ENCODE assay signal across 15 mouse cellular contexts in the genomic region with DNA sequence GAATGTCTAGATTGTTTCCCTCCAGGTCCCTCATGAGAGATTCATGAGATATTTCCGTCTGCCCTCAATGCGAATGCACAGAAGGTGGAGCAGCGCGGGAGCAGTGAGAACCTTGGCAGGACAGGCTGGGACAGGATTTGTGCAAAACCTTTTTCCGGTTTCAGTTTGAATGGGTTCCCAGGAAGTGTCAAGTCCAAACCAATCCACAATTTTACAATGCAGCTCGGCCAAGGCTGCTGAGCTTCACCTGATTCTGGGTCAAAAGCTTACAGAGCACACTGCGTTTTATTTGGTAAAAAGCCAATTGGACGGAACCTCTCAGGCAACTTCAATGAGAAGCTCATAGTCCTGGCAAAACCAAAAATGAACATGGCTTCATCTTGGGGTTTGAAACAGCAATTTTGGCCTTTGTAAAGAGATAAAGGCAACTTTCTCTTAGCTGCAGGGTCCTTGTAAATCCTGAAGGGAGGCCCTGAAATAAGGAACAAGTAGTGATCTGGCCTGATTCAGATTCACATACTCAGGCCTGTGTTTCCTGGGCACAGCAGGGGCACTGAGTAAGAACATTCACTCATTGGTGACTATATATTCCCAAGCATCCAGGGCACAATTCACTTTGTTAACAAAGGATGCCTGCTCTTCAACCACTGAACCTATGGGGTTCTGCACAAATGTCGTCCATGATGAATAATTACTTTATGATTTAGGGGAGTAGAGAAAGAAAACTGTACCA.
DNase-seq lines count a peak whose midpoint lies in the region; ATAC-seq and TF ChIP-seq lines count a peak whose summit lies in the region.
"Had no signal": no experiment of that assay in that cellular context is flagged by ENCODE, and none has a peak within 500 bp of the region (broad histone marks: within the 10 kb centered on the region; RNA-seq: fewer than 3 reads in every experiment).

No protein-coding gene starts in this region.

- no peak for TF ChIP-seq CTCF in hindbrain, postnatal 0 days (IDR thresholded peaks at IDR 0.05; ENCODE audit: low read depth)
- TF ChIP-seq CTCF in cerebellum, adult 2 months (IDR thresholded peaks at IDR 0.05; ENCODE audit: borderline replicate concordance, insufficient read depth, low read depth, low read length), result no peak

- no peaks in the 10 kb centered on the region for H3K36me3 ChIP-seq in hindbrain, postnatal 0 days (ENCODE audit: insufficient read depth, low read length)
- no peaks in the 10 kb centered on the region for H3K36me3 ChIP-seq in hindbrain, embryonic 12.5 days
- H3K36me3 ChIP-seq: embryonic facial prominence, embryonic 12.5 days; heart, embryonic 12.5 days; limb, embryonic 10.5 days had no signal

- no peaks in the 10 kb centered on the region for H3K9me3 ChIP-seq in hindbrain, postnatal 0 days (ENCODE audit: low read length)
- H3K9me3 ChIP-seq in hindbrain, embryonic 12.5 days (replicated peaks), result no peaks in the 10 kb centered on the region
- H3K9me3 ChIP-seq: embryonic facial prominence, embryonic 12.5 days; heart, embryonic 12.5 days; limb, embryonic 10.5 days had no signal

- peak; percentile 25; the same call in 1 of the 2 replicates for TF ChIP-seq POLR2A in cerebellum, adult 2 months (IDR thresholded peaks at IDR 0.05; ENCODE audit: borderline replicate concordance, insufficient read depth, low read length)

- no peaks in the 10 kb centered on the region for H3K4me1 ChIP-seq in hindbrain, postnatal 0 days (ENCODE audit: insufficient read depth, low read length)
- no peaks in the 10 kb centered on the region for H3K4me1 ChIP-seq in hindbrain, embryonic 12.5 days
- peaks cover 19% of the 10 kb centered on the region; the same call in 1 of the 2 replicates for H3K4me1 ChIP-seq in cerebellum, adult 2 months (ENCODE audit: control insufficient read depth, insufficient read depth, low read length)
- H3K4me1 ChIP-seq: embryonic facial prominence, embryonic 12.5 days; heart, embryonic 12.5 days; limb, embryonic 10.5 days had no signal

- no peak overlapping the region for H3K9ac ChIP-seq in hindbrain, postnatal 0 days (replicated peaks; ENCODE audit: low read length)
- H3K9ac ChIP-seq in hindbrain, embryonic 12.5 days, result no peak overlapping the region
- H3K9ac ChIP-seq: embryonic facial prominence, embryonic 12.5 days; heart, embryonic 12.5 days had no signal

- DNase-seq in adrenal gland, adult 2 months, result peak; percentile 13
- DNase-seq in adrenal gland, adult 18-20 months (ENCODE audit: low spot score in 2 of 2), result no peak
- peak; percentile 19 for DNase-seq in hindbrain, postnatal 0 days (ENCODE audit: low spot score)
- peak; percentile 86 to 98 for DNase-seq in cerebellum, adult 2 months
- DNase-seq in layer of hippocampus, postnatal 10 days (ENCODE audit: low spot score in 2 of 2), result peak; percentile 28 to 37
- DNase-seq in embryo, embryonic 10.5 days (ENCODE audit: low spot score), result no peak
- no peak for DNase-seq in testis, postnatal 10 days (ENCODE audit: low spot score)
- DNase-seq: adrenal gland, postnatal 25 days; thymus, postnatal 25 days had no signal

- no peak for ATAC-seq in hindbrain, postnatal 0 days
- ATAC-seq in hindbrain, embryonic 12.5 days (ENCODE audit: low FRiP score), result no peak
- ATAC-seq: intestine, embryonic 16.5 days; lung, postnatal 0 days had no signal

- no peak overlapping the region for H3K4me3 ChIP-seq in hindbrain, postnatal 0 days (ENCODE audit: low read length)
- H3K4me3 ChIP-seq in hindbrain, embryonic 12.5 days, result no peak overlapping the region
- no peak overlapping the region for H3K4me3 ChIP-seq in cerebellum, adult 2 months (replicated peaks; ENCODE audit: insufficient read depth, low read depth, low read length)
- H3K4me3 ChIP-seq: embryonic facial prominence, embryonic 12.5 days; heart, embryonic 12.5 days; limb, embryonic 10.5 days had no signal

- H3K4me2 ChIP-seq in hindbrain, postnatal 0 days (ENCODE audit: low read depth, low read length), result no peak overlapping the region
- H3K4me2 ChIP-seq in hindbrain, embryonic 12.5 days (replicated peaks), result no peak overlapping the region
- H3K4me2 ChIP-seq: embryonic facial prominence, embryonic 12.5 days; heart, embryonic 12.5 days had no signal

- H3K27ac ChIP-seq in hindbrain, postnatal 0 days, result no peak overlapping the region
- no peak overlapping the region for H3K27ac ChIP-seq in hindbrain, embryonic 12.5 days
- peak overlapping the region; percentile 91 for H3K27ac ChIP-seq in cerebellum, adult 2 months (ENCODE audit: insufficient read depth, low read length)
- H3K27ac ChIP-seq: embryonic facial prominence, embryonic 12.5 days; limb, embryonic 10.5 days had no signal

- H3K27me3 ChIP-seq in hindbrain, postnatal 0 days (ENCODE audit: insufficient read depth, low read length), result no peaks in the 10 kb centered on the region
- no peaks in the 10 kb centered on the region for H3K27me3 ChIP-seq in hindbrain, embryonic 12.5 days
- no peaks in the 10 kb centered on the region for H3K27me3 ChIP-seq in cerebellum, adult 2 months (ENCODE audit: control insufficient read depth, insufficient read depth, low read length)
- H3K27me3 ChIP-seq: embryonic facial prominence, embryonic 12.5 days; heart, embryonic 12.5 days had no signal

- WGBS in hindbrain, postnatal 0 days, result 70% methylated on average over 9 of the region's 9 CpGs
- 90% methylated on average over 9 of the region's 9 CpGs for WGBS in hindbrain, embryonic 12.5 days
- WGBS in cerebellum, adult 2 months, result 5% methylated on average over 9 of the region's 9 CpGs

Comparison
In these comparisons a context has a peak if more than half of its experiments do, and no peak if none do; other contexts are left out.
1. DNase-seq: peak in adrenal gland, adult 2 months (single experiment), hindbrain, postnatal 0 days (single experiment), cerebellum, adult 2 months (2 of 2) and layer of hippocampus, postnatal 10 days (2 of 2); none in adrenal gland, adult 18-20 months (0 of 2), embryo, embryonic 10.5 days (single experiment) and testis, postnatal 10 days (single experiment).